Mouse (Mus musculus) 416B (cell line): Measurements from ENCODE around the gene Tcp10c.
"Not testable (repeated sequence)": the region's sequence is repeated elsewhere in the genome, so short reads cannot be mapped to it uniquely, and the experiment has no call there.

Experiments used
- DNase-seq: peaks from one replicate; pipeline ENCODE4 v3.0.0; 2011; ENCODE audit warnings: low read depth

The Tcp10c gene

DNA sequence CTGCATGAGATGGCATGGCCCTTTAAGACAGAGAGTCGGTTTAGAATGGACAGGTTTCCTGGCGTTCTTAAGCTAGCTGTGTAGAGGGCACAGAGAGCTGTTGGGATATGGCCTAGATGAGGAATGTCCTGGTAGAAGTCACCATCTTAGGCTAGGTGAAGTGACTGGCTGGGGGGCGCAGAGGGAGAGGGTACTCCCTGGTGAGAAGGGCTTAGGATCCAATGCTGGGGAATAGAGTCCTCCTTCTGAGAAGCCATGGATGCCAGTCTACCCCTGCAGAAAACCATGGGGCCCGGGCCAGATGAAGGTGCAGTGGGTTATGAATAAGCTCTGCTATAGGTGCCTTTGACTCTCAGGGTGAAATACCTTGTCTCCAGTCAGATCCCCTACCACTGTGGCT lies at the start of gene Tcp10c:
Gene Tcp10c (plus strand): TSS at position 52 of the 400 bp plus-strand sequence.
- not testable (repeated sequence) for DNase-seq

GRCm38 (mm10) chr17:13307852-13308251 lies 46.5 kb upstream of the Tcp10c start:
- DNase-seq: not testable (repeated sequence)

DNA sequence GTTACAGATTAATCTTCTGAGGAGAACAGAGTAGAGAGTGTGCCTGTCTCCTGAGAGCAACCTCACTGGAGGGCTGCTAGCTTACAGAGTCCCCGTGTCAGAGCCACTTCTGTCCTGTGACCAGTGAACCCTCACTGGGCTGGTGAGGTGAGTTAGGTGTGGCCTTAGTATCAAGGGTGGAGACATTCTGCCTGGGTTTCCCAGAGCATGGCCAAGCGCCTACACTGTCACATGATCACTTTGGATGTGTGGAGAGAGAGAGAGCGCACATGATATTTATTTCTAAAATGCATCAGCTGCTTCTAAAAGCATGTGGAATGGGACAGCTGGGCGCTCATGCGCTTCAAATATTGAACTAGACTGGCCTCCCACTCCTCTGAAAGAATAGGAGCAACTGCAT lies 46.0 kb upstream of the Tcp10c start:
- DNase-seq: not testable (repeated sequence)

DNA sequence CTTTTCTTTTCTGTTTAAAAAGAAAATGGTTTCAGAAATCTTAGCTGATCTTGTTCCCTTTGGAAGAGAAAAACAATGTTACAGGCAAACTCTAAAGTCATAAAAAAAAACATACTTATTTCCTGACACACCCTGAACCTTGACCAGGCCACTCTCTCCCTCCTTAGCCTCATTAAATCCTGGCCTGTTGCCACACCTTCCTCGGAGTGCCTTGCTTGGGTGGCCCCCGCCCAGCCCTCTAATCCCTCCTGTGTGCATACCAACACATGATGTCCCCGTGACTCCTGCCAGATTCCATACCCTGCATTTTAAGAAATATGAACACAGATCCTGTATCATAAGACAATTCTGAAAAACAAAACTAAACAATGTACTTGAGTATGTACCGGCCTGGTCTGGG lies 45.6 kb upstream of the Tcp10c start:
- DNase-seq: not testable (repeated sequence)

- DNase-seq: not testable (repeated sequence)
These were observed 45.2 kb upstream of the Tcp10c start for GRCm38 (mm10) chr17:13309182-13309631.

GRCm38 (mm10) chr17:13329967-13330366 lies 24.4 kb upstream of the Tcp10c start:
- not testable (repeated sequence) for DNase-seq

DNA sequence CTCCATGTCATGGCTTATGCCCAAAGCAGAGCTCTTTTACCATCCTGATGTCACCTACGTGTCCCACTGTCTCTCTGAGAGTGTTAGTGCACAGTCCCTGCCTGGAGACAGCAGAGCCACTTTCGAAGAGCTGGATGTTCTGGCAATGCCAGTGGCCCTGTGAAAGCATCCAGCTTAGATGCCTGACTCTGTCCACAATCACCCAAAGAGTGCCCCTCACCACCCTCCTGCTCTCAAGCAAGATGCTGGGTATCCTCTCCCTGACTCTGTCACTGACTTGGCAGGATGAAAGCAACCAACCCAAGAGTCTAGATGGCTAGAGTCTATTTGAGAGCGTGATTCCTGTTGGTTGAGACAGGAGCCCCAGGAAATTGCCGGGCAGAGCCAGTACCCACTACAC lies 23.2 kb upstream of the Tcp10c start:
- DNase-seq: not testable (repeated sequence)

DNA sequence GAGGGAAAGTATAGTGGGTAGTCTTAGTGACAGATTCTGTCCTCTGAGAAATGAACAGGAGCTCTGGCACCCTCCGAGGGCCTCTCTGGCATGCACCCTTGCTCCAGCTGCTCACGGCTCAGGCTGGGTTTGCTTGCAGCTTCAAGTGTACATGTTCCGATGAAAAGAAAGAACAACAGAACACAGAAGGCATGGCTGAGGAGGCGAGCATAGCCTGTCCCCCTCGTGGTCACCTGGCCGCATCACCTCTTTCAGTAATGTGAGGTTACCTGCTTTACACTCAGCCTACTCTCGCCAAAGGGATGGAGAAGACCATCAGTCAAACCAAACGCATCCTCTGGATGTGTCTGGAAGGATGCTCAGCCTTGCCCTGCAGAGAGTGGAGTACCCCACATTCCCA lies 21.9 kb upstream of the Tcp10c start:
- not testable (repeated sequence) for DNase-seq

DNA sequence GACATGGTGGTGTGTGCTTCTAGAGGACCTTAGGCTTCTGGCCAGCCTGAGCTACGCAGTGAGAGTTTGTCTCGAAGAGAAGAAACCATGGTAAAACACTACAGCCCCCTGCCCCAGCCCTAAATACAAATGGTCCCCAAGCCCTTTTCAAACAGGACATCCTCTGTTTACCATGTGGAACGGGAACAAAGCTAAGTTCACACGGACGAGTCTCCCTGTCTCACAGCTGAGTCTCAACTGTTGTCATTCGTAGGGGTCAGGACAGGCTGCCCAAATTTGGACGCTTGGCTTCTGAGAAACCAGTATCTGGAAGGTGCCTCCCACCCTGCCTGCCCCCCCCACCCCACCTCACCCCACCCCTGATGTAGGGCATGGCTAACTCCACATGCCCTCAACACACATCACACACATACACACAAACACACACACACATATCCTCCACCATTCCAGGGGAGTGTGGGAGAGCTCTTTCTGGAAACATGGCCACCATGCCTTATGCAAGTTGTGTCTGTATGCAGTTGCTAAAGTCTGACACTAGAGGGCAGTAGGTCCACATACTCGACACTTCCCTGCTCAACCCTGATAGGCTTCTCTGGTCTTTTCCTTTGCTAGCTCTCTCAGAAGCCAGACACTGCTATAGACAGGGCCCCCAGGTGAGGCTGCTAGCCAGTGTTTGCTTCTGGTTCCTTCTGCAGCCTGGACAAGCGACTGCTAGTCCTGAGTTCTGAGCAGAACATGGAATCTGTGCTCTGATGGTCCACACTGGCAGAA lies 17.2 kb upstream of the Tcp10c start:
- peak; percentile 37 for DNase-seq

GRCm38 (mm10) chr17:13337931-13338330 lies 16.4 kb upstream of the Tcp10c start:
- DNase-seq: not testable (repeated sequence)

GRCm38 (mm10) chr17:13340071-13340470 lies 14.3 kb upstream of the Tcp10c start:
- DNase-seq: not testable (repeated sequence)

DNA sequence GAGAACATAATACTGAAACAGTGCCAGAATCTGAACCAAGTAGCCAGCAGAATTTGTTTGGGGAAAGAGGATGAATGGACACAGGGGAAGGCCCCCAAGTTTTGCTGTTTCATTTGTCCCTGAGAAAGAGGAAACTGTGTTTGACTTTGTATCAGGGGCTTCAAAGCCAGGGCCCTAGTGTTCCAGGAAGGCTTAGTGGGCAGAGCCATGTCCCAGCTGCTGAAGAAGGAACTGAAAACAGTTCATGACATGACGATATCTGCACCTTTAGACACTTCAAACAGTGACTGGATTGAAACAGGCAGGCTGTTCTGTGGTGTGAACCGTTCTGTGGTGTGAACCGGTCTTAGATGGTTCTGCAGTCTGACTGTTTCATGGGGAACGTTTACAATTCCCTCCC lies 8.4 kb upstream of the Tcp10c start:
- not testable (repeated sequence) for DNase-seq

DNA sequence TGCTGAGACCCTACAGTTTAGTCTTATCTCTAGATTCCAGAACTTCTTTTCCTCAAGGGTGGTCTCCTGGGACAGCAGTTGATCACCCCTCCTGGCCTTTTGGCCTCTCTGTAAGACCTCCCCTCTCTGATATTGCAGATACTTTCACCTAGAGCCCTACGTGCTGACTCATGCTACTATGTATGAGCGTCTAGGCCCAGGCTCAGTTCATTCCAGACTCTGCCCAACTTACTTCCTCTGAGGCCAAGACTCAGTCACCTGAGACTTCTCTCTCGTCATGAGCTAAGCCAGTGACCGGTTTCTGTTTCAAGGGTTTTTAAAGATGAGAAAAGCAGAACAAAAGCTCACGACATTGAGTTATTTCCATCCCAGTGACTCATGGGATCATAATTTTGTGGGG lies 4.8 kb upstream of the Tcp10c start:
- not testable (repeated sequence) for DNase-seq

DNA sequence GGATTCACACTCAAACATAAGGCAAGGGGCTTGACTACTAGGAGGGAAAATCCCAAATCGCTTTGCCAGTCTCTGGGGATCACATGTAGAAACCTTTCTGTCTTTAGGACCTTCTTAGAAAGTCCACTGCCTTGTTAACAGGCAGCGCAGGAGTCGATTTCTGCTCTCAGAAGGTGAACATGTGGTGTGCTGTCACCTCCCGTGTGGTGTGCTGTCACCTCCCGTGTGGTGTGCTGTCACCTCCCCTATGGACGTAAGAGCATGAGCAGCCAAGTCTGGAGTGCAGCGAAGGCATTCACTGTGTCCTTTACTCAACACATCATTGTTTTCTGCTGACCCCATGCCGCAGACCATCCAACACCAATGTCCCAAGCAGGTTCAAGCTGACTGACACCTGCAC lies 1.1 kb upstream of the Tcp10c start:
- DNase-seq: not testable (repeated sequence)

DNA sequence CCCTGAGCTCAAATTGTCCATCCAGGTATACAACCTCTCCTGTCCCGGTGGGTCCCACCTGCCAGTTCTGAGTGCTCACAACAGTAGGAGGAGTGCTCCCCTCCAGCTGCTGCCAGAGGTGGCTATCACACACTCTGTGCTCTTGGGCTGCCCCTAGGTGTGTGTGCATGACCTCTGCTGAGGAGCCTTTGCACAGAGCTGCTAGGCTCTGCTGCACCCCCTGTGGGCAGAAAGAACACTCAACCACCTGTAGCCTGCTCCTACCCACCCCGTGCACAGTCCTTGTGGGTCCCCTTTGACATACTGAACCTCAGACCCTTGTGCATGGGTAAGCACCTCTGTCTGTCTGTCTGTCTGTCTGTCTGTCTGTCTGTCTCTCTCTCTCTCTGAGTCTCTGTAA lies 8.1 kb downstream of the Tcp10c start:
- DNase-seq: not testable (repeated sequence)

DNA sequence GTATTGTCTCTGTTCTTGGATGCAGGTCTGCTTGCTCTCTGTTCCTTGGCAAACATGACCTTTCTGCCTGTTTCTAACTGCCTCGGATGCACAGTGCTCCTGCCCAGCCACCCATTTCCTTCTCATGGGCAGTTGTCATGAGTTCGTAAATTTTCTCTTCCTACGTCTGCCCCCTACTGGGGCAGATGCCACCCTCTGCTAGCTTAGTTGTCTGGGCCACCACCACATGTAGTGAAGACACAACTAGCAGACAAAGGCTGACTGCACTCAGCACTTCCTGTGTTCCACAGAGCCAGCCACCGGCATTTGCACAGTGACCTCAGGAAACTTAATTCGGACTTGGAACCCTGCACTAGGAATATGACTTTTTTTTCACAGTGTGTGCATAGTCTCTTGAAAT lies 9.4 kb downstream of the Tcp10c start:
- DNase-seq: not testable (repeated sequence)

- not testable (repeated sequence) for DNase-seq
These were observed 9.8 kb downstream of the Tcp10c start for GRCm38 (mm10) chr17:13364196-13364595.

DNA sequence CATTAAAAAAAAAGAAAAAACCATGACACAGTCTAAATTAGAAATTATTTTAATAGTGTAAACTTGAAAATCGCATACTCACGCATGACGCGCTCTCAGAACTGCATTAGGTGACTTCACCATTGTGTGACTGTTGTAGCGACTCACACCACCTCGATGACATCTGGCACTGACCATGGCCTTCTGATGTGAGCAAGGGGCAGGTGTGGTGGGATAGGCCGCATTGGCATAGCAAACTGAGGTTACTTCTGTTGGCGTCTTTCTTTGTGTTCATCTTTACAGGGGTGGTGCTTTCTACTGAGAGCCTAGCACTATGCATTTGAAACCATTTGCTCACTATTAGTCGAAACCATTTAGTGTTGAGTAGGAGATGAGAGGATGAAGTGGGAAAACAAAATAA lies 12.8 kb downstream of the Tcp10c start:
- DNase-seq: not testable (repeated sequence)

- not testable (repeated sequence) for DNase-seq
These were observed 14.3 kb downstream of the Tcp10c start for GRCm38 (mm10) chr17:13368658-13369057.

GRCm38 (mm10) chr17:13370746-13371145 lies 16.4 kb downstream of the Tcp10c start:
- DNase-seq: not testable (repeated sequence)

DNA sequence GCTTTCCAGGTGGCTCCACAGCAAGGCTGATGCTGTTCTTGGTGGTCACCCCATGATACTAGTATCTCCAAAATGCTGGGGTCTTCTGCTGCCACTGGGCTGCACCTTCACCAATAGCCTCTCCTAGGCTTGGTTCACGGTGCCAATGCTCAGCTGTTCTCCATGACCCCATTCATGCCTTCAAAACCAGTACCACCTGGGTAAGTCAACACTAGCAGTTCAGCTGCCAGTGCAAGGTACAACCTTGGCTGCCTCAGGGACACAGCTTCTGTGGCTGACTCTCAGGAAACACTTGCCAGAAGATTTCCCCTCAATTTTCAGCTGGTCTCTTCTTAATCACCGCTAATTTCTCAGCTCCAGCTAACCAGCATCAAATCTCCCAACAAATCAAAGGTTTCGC lies 24.0 kb downstream of the Tcp10c start:
- DNase-seq: not testable (repeated sequence)

- DNase-seq: not testable (repeated sequence)
These were observed 25.7 kb downstream of the Tcp10c start for GRCm38 (mm10) chr17:13379951-13380615.

DNA sequence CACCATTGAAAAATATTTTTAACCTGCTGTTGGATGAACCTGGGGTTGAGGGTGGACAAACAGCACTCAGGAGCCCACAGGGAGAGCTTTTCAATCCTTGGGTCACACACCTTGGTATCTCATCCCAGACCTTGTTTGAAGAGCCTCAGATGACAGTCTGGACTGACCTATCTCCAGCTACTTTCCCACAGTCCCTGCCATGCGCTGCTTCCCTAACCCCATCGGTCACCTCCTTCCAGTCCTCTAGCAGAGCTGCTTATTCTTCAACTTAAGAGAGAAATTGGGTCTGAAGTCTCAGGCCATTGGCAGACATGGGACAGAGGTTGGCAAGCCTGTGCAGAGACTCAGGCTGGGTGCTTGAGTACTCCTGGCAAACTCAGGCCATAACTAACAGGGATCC lies 26.9 kb downstream of the Tcp10c start:
- DNase-seq: not testable (repeated sequence)
